Mouse (Mus musculus) embryonic stem cell, embryonic (primary cell): ENCODE measurements at regions not wholly inside any gene's neighbourhood (a gene's known extent, or its start where the extent isn't known, plus 50 kb on each side); places are given as distances from the start of the nearest gene placed in this dataset.

Experiments
- CTCF ChIA-PET, 4 experiments: fragments of 300-600 bp in 2 of 4; fragments of 350-600 bp in 2 of 4; sonication (Branson Sonifier 250); formaldehyde crosslinking; loops; one replicate each; lab custom pipeline; 2022; ENCODE audit warnings: inconsistent platforms in 2 of 4; lab: Charles Lee
- POLR2A ChIA-PET, 4 experiments: fragments of 300-600 bp in 2 of 4; fragments of 350-600 bp in 2 of 4; sonication (Branson Sonifier 250); formaldehyde crosslinking; loops; one replicate each; lab custom pipeline; 2022; ENCODE audit warnings: antibody characterized with exemption in 4 of 4, inconsistent platforms in 1 of 4; lab: Charles Lee

DNA sequence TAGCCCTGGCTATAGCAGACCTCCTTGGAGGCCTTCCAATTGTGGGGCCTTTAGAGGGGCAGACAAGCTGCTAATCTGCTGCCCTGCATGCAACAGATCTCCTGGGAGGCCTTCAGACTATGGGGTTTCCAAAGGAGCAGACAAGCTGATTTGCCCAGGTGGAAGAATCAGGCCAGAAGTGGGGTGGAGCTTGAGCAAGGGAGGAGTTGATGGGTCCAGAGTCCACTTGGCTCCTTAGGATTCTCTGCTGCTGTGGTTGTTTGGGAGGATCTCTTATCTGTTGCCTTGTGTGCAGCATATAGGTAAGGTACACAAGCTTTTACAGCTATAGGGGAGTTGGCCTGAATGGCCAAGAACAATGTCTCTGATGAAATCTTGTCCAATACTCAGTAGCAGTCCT lies 103.7 kb upstream of the Gm4985 start:
- POLR2A ChIA-PET, result no interaction called here

DNA sequence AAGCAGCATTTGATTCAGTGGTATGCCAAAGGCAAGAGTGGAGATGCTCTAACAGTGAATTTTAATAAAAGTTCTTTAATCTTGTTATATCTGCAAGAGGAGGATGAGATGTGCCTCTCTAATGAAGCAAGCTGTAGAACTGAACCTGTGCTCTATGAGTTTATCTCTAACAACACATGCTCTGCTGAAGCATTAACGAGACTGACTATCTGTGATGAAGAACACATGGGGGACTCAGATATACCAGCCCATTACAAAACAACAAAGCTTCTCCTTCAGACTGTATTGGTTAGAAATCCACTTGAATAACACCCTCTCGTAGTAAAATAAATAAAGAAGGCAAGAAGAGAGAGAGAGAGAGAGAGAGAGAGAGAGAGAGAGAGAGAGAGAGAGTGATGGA lies 53.4 kb upstream of the Gm4985 start:
- POLR2A ChIA-PET, result no interaction called here
- CTCF ChIA-PET, result no interaction called here

More for the DNA sequence above, 103.7 kb upstream of the Gm4985 start:
- CTCF ChIA-PET, result interaction anchor here in 1 of 4 experiments (1.0 kb wide), 1 partner anchor 8 kb away, joined by 4 read pairs; no protein-coding TSS in a partner anchor
